Mouse (Mus musculus) layer of hippocampus, adult 8-10 months (tissue): ENCODE measurements at regions not wholly inside any gene's neighbourhood (a gene's known extent, or its start where the extent isn't known, plus 50 kb on each side); places are given as distances from the start of the nearest gene placed in this dataset.

ENCODE experiments used
- DNase-seq, 2 experiments: peaks; one replicate each; pipeline ENCODE4 v3.0.0; 2022; ENCODE audit warnings: low spot score in 2 of 2

- DNase-seq, result no peak
Measured at GRCm38 (mm10) chr1:143946933-143947332, 57.0 kb downstream of the Rgs2 start.

GRCm38 (mm10) chr1:143941465-143941864, 62.5 kb downstream of the Rgs2 start:
- no peak for DNase-seq

GRCm38 (mm10) chr1:143939511-143939910, 64.5 kb downstream of the Rgs2 start:
- no peak for DNase-seq

- DNase-seq, result peak in 1 of 2 experiments; percentile 25
Measured at GRCm38 (mm10) chr1:143938569-143938968, 65.4 kb downstream of the Rgs2 start.

GRCm38 (mm10) chr1:143930798-143931197, 73.2 kb downstream of the Rgs2 start:
- DNase-seq, result no peak

- no peak for DNase-seq
Measured at GRCm38 (mm10) chr1:143929567-143930165, 74.3 kb downstream of the Rgs2 start.

DNA sequence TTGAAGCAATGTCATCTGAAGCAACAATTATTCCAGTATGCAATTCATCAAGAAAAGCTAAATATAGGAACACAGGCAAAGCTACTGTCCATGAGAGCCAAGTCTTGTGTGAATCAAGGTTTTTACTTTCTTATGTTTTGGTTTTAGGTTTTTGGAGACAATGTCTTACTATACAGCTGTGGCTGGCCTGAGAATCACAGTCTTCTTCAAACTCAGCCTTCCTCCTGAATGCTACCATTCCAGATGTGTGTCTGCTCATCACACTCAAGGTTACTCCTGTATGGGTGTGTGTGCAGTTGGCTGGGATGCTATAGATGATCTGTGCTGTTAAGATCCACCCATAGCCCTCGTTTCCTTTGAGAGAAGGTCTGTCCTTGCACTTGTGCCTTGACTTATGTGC, 81.5 kb downstream of the Rgs2 start:
- no peak for DNase-seq

GRCm38 (mm10) chr1:143920256-143920655, 83.7 kb downstream of the Rgs2 start:
- no peak for DNase-seq

- no peak for DNase-seq
Measured at GRCm38 (mm10) chr1:143918949-143919348, 85.0 kb downstream of the Rgs2 start.

- DNase-seq, result no peak
Measured at GRCm38 (mm10) chr1:143918146-143918774, 85.7 kb downstream of the Rgs2 start.

DNA sequence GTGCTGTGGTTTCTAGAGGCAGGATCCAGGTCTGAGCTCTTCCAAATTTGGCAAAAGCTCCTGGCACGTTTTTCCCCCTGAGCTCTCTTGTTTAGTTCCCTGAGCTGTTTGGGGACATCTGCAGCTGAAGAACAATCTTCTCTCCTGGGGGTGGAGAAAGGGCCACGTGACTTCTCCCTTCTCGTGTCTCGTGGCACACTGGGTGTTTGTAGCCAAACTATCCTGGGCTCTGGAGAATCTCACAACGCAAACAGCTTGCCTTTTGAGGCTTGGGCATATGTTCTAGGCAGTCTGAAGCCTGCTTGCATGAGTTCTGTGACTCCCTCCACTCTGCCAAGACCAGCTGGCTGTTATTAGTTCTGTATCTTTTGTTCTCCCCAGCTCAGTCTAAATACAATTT, 86.3 kb downstream of the Rgs2 start:
- peak; percentile 82 to 87 for DNase-seq

GRCm38 (mm10) chr1:143916587-143916986, 87.4 kb downstream of the Rgs2 start:
- no peak for DNase-seq

- DNase-seq, result no peak
Measured at GRCm38 (mm10) chr1:143912586-143912985, 91.4 kb downstream of the Rgs2 start.

GRCm38 (mm10) chr1:143911230-143911629, 92.7 kb downstream of the Rgs2 start:
- no peak for DNase-seq

- DNase-seq, result no peak
Measured at GRCm38 (mm10) chr1:143910530-143910929, 93.4 kb downstream of the Rgs2 start.

GRCm38 (mm10) chr1:143907312-143907711, 96.6 kb downstream of the Rgs2 start:
- no peak for DNase-seq

DNA sequence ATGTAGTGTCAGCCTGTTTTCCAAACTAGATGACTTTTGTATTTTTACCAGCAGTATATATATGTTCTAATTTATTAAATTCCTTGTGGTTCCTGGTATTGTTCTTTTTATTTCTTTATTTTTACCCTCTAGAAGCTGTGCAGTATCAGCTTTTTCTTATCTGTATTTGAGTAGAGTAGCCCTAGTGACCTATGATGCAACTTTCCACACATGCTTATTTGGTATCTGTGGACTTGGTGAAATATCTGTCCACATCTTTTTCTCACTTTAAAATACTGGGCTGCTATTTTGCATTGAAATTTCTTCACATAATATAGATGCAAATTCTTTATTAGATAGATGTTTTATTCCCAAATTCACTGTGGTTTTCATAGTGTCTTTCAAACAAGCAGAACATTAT, 97.1 kb downstream of the Rgs2 start:
- no peak for DNase-seq

DNA sequence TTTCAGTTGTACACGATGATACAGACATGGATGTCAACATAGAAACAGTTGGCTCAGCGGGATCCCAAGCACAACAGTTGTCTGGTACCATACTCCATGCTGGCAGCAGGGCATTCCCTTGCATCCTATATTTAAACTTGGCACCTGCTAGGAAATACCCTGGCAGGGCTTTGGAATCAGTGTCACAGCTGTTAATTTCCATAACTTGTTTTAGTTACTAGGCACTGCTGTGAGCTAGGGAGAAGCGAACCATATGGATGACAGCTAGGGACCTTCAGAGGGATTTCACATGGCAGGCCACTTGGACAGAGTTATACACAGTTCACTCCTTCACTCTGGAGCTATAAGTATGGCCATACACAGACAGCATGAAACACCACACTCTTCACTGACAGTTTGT, 100.0 kb downstream of the Rgs2 start:
- DNase-seq, result peak; percentile 22 to 33

DNA sequence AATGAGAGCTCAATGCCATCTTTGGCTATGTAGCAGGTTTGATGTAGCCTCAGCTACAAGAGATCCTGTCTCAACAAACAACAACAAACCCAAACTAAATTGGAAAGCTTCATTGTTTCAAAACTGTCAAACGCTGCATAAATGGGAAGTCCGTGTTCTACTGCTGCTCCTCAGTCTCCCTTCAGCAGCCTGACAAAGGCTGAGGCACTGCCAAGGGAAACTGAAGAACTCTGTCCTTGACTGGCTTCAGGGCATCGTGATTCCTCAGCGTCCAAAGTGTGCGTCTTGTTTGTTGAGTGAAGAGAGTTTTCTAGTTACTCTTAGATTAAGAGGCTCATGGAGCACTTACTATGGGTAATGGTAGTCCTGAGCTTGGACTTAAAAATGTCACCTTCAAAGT, 100.7 kb downstream of the Rgs2 start:
- DNase-seq, result no peak

DNA sequence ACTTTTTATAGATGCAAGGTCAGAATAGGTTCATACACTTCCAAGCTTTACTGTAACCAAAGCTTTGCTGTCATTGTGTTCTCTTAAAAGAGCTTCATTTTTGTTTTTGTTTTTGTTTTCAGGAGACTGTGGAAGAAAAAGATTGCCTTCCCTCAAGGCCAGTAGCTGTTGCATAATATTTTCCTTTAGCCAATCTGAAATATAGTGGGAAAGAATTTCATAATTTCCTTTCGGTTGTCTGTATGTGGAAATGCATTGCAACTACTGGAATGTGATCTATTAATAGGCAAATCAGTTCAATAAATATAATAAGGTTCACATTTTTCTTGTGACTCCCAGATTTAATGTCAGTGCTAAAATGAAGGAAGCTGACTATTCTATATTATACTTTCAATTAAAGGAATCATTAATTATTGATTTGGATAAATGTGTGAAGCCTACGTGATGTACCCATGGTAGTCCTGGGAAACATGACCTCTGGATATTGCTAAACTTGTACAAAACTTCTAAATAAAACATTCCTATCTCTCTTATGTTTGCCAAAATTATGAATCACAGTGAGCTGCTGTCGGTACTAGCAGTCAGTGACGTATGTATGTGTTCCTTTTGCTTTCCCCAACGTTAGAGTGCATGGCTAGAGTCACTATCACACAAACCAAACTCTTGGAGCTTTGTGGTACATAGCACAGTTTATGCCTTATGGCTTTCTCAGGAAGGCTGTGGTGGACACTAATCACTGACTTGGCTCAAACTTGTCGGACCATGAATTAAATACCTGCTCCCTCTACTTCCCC, 102.6 kb downstream of the Rgs2 start:
- DNase-seq, result no peak

DNA sequence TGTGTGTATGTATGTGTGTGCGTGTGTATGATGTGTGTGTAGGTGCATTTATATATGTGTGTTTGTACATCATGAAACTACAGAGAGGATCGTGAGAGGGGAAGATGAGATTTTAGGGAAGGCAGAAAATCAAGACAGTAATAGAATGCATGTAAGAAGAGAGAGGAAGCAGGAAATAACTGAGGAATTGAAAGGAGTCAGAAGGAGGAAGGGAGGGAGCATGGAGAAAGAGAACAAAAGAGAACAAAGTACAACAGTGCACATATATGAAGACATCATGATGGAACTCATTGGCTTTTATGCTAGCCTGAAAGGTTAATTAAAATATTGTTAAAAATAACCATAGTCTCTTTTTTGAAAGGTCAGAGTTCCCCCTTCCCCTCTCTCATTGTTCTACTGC, 111.4 kb downstream of the Uchl5 start:
- no peak for DNase-seq

DNA sequence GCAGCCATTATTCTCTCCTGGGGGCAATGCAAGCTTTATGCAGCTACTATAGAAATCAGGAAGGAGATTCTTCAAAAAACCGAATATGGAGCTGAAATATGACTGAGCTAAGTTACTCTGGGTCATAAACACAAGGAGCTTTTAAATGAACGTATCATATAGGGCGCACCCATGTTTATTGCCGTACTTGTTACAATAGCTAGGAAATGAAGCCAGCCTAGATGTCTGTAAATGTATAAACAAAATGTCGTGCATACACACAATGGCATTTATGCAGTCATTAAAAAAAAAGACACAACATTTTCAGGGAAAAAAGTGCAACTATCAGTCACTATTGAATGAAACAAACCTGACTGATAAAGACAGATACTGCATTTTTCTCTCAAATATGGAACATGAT, 111.0 kb downstream of the Uchl5 start:
- DNase-seq, result no peak

DNA sequence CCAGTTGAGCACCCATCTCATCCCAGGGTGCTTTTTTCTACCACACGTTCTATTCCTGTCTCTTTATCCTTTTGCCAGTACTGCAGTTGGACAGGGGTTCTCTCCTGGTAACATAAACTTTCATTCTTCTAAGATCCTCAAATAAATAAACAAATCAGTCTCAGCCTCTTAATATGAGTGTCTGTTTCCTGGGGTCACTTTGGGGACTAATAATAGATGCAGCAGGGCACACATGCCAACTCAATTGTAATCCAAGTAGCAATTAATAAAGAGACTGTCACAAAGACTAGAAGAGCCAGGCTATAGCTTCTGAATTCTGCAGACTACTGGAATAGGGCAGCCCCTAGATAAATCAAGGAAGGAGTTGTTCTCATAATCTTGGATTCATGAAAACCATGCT, 108.9 kb downstream of the Uchl5 start:
- DNase-seq, result no peak
